Mouse (Mus musculus): Measurements from ENCODE around the gene Ube2ql1.
A peak's percentile ranks its signal among the peaks of the same experiment; 100 is the strongest.

DNA sequence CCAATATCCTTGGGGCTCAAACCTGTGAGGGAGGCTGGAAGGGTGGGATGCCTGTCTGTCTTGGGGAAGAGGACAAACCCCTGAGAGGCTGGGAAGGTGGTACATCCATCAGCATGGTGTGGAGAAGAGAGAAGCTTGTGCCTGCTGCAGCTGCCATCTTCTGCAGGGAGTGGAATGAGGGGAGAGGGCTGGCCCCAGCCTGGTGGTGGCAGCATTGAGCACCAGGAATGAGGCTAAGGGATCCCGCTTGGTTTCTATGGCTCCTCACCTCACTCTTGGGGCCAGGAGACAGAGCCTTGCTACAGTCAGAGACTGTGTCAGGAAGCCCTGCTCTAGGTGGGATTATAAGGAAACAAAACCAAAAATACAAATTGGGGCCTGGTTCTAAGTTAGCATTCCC, 52.7 kb downstream of the Ube2ql1 start:
- TF ChIP-seq CTCF (IDR thresholded peaks at IDR 0.05; ENCODE audit: low read depth): peak; percentile 46
- TF ChIP-seq EP300 (IDR thresholded peaks at IDR 0.05; ENCODE audit: low read depth): no peak
